Mouse (Mus musculus): ENCODE measurements around the gene Camsap3. TPM values are rescaled to one million over a fixed set of nuclear protein-coding genes. Genes with fewer than 3 reads are reported as not detected.
A peak's percentile ranks its signal among the peaks of the same experiment; 100 is the strongest.

Gene Camsap3
- polyA plus RNA-seq (2015; fragmentation: Nextera tagmentation; extraction: Ambion mirVana): 5.8 and 6.9 TPM in 2 replicates

- 3% methylated on average over 7 of the region's 7 CpGs for WGBS
- H3K4me3 ChIP-seq: peak within 1 kb of the TSS; percentile 55
- H3K9ac ChIP-seq: peak within 1 kb of the TSS; percentile 47
- peak within 1 kb of the TSS; percentile 71 for H3K4me2 ChIP-seq
- peak within 1 kb of the TSS; percentile 74 for H3K27ac ChIP-seq
- H3K4me1 ChIP-seq: 0 out of 2 replicates have a peak, but pooled peaks cover 7% of the 10 kb centered on the region
- no peak; the same call in 1 of the 2 replicates for ATAC-seq (ENCODE audit: borderline replicate concordance, extremely low read depth, low FRiP score, low TSS enrichment)
- no peaks in the 10 kb centered on the region for H3K9me3 ChIP-seq
- no peaks in the 10 kb centered on the region for H3K36me3 ChIP-seq
- peaks cover 23% of the 10 kb centered on the region for H3K27me3 ChIP-seq
These were observed at the start of gene Camsap3 for GRCm38 (mm10) chr8:3586993-3587390. Gene Camsap3, plus strand, starts transcription at chr8:3587293.

GRCm38 (mm10) chr8:3537666-3538065, 49.4 kb upstream of the Camsap3 start:
- no peak for ATAC-seq (ENCODE audit: borderline replicate concordance, extremely low read depth, low FRiP score, low TSS enrichment)
- 92% methylated on average over 26 of the region's 26 CpGs for WGBS
- Histone ChIP-seq H3K4me2 (no peak overlapping the region), H3K36me3 (peaks cover 32% of the 10 kb centered on the region), H3K27me3 (no peaks in the 10 kb centered on the region), H3K27ac (no peak overlapping the region), H3K4me3 (no peak overlapping the region), H3K9me3 (no peaks in the 10 kb centered on the region), H3K4me1 (no peaks in the 10 kb centered on the region), H3K9ac (no peak overlapping the region)

DNA sequence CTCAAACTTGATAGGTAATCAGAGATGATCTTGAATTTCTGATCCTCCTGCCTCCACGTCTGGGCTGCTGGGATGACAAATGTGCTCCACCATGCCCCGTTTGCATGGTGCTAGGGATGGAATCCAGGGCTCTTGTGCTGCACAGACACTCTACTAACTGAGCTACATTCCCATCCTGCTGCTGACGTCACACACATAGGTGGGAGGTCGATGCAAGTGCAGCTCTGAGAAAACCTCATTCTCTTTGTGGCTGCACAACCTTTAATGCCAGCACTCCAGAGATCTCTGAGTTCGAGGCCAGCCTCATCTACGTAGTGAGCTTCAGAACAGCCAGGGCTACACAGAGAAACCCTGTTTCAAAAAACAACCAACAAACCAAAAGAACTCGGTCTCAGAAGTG, 47.9 kb upstream of the Camsap3 start:
- Histone ChIP-seq H3K9me3 (no peaks in the 10 kb centered on the region), H3K27ac (no peak overlapping the region), H3K4me3 (no peak overlapping the region), H3K36me3 (peaks cover 47% of the 10 kb centered on the region), H3K27me3 (no peaks in the 10 kb centered on the region), H3K9ac (no peak overlapping the region), H3K4me1 (no peaks in the 10 kb centered on the region), H3K4me2 (no peak overlapping the region)
- 77% methylated on average over 7 of the region's 7 CpGs for WGBS
- ATAC-seq (ENCODE audit: borderline replicate concordance, extremely low read depth, low FRiP score, low TSS enrichment): no peak

GRCm38 (mm10) chr8:3540076-3540475, 47.0 kb upstream of the Camsap3 start:
- Histone ChIP-seq H3K36me3 (peaks cover 53% of the 10 kb centered on the region), H3K4me1 (no peaks in the 10 kb centered on the region)

DNA sequence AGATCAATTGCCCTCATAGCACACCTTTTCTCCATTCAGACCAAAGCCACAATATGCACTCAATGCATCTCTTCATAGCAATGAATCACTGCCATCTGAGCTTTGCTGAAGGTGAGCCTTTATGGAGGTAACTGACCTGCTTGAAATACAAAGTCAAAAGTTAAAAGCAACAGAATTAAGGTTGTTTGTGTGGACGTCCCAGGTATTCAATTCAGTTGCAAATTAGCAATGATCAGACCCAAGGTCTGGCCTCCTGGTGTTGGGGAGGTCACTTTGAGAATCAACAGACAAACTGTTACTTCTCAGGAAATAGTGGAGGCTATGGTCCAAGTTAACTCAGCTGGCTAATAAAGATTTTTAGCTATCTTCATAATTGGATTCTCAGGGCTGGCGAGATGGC, 40.6 kb upstream of the Camsap3 start:
- H3K4me3 ChIP-seq: no peak overlapping the region
- ATAC-seq (ENCODE audit: borderline replicate concordance, extremely low read depth, low FRiP score, low TSS enrichment): no peak
- no peaks in the 10 kb centered on the region for H3K9me3 ChIP-seq

More at GRCm38 (mm10) chr8:3540076-3540475, 47.0 kb upstream of the Camsap3 start:
- Histone ChIP-seq H3K4me2 (no peak overlapping the region), H3K4me3 (no peak overlapping the region), H3K27me3 (no peaks in the 10 kb centered on the region), H3K9me3 (no peaks in the 10 kb centered on the region), H3K9ac (no peak overlapping the region), H3K27ac (no peak overlapping the region)
- ATAC-seq (ENCODE audit: borderline replicate concordance, extremely low read depth, low FRiP score, low TSS enrichment): no peak
- WGBS: 84% methylated on average over 4 of the region's 4 CpGs

DNA sequence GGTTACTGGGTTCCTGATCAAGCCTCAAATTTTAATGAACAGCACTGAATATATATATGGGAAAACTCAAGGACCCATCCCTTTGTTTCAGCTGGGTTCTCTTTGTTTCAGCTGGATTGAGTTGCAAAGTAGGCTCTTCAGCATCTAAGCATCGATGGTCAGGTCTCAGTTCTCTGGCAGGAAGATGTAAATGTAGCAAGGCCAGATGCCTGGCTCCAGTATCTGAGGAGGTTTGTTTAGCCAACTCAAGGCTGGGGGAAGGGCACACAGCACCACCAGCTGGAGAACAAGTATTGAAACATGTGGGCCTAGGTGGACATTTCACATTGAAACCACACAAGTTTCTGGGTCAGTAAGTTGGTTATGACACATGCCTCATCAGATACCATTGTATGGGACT, 34.9 kb upstream of the Camsap3 start:
- no peak for ATAC-seq (ENCODE audit: borderline replicate concordance, extremely low read depth, low FRiP score, low TSS enrichment)
- no peaks in the 10 kb centered on the region for H3K4me1 ChIP-seq
- 92% methylated on average over 1 of the region's 1 CpGs for WGBS
- H3K4me3 ChIP-seq: no peak overlapping the region
- H3K36me3 ChIP-seq: no peaks in the 10 kb centered on the region
- no peak overlapping the region for H3K27ac ChIP-seq
- H3K27me3 ChIP-seq: no peaks in the 10 kb centered on the region
- no peaks in the 10 kb centered on the region for H3K9me3 ChIP-seq
- no peak overlapping the region for H3K9ac ChIP-seq
- H3K4me2 ChIP-seq: no peak overlapping the region

More for the DNA sequence above, 40.6 kb upstream of the Camsap3 start:
- no peak overlapping the region for H3K4me2 ChIP-seq
- H3K27me3 ChIP-seq: no peaks in the 10 kb centered on the region
- 84% methylated on average over 2 of the region's 2 CpGs for WGBS
- H3K36me3 ChIP-seq: peaks cover 33% of the 10 kb centered on the region
- no peak overlapping the region for H3K27ac ChIP-seq
- H3K9ac ChIP-seq: no peak overlapping the region
- no peaks in the 10 kb centered on the region for H3K4me1 ChIP-seq

- Histone ChIP-seq H3K27ac (no peak overlapping the region), H3K4me1 (no peaks in the 10 kb centered on the region), H3K9me3 (no peaks in the 10 kb centered on the region), H3K36me3 (no peaks in the 10 kb centered on the region), H3K9ac (no peak overlapping the region), H3K4me2 (no peak overlapping the region), H3K27me3 (no peaks in the 10 kb centered on the region), H3K4me3 (no peak overlapping the region)
- WGBS: 53% methylated on average over 4 of the region's 4 CpGs
- peak; percentile 94 for ATAC-seq (ENCODE audit: borderline replicate concordance, extremely low read depth, low FRiP score, low TSS enrichment)
These were observed 31.0 kb upstream of the Camsap3 start for GRCm38 (mm10) chr8:3556114-3556513.

- ATAC-seq (ENCODE audit: borderline replicate concordance, extremely low read depth, low FRiP score, low TSS enrichment): no peak
- no peaks in the 10 kb centered on the region for H3K27me3 ChIP-seq
- no peaks in the 10 kb centered on the region for H3K36me3 ChIP-seq
- H3K9me3 ChIP-seq: no peaks in the 10 kb centered on the region
- 0 out of 2 replicates have a peak, but pooled peaks cover 4% of the 10 kb centered on the region for H3K4me1 ChIP-seq
- no peak within 1 kb of the TSS for H3K27ac ChIP-seq
- peak within 1 kb of the TSS; percentile 33 for H3K4me2 ChIP-seq
- 5% methylated on average over 12 of the region's 12 CpGs for WGBS
- H3K4me3 ChIP-seq: no peak within 1 kb of the TSS
- H3K9ac ChIP-seq: no peak within 1 kb of the TSS
These were observed 19.3 kb upstream of the Camsap3 start, which contains the start of gene C330021F23Rik for GRCm38 (mm10) chr8:3567641-3568371. Gene C330021F23Rik, plus strand, starts transcription at chr8:3567990.

DNA sequence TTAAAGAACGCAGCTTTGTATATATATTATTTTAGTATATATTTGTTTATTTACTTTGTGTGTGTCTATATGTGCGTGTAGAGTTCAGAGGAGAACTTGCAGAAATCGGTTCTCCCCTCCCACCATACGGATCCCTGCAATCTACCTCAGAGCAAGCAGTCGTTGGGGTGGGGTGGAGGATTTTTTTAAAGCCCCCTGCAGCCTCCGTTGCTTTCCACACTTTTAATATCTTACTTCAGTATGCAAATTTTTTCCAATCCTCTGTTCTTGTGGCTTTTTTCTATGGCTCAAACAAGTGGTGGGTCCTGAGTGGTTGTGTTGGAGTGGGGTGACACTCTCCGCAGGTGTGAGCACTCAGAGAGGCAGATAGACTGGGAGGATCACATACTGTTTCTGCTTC, 18.7 kb upstream of the Camsap3 start:
- no peak overlapping the region for H3K4me3 ChIP-seq
- no peak overlapping the region for H3K27ac ChIP-seq
- ATAC-seq (ENCODE audit: borderline replicate concordance, extremely low read depth, low FRiP score, low TSS enrichment): no peak
- H3K4me1 ChIP-seq: 0 out of 2 replicates have a peak, but pooled peaks cover 4% of the 10 kb centered on the region
- H3K27me3 ChIP-seq: no peaks in the 10 kb centered on the region
- H3K9me3 ChIP-seq: no peaks in the 10 kb centered on the region
- peak overlapping the region; percentile 33 for H3K4me2 ChIP-seq
- no peaks in the 10 kb centered on the region for H3K36me3 ChIP-seq
- no peak overlapping the region for H3K9ac ChIP-seq
- 9% methylated on average over 7 of the region's 7 CpGs for WGBS

GRCm38 (mm10) chr8:3569784-3570183, 17.3 kb upstream of the Camsap3 start:
- 74% methylated on average over 5 of the region's 5 CpGs for WGBS
- Histone ChIP-seq H3K9me3 (no peaks in the 10 kb centered on the region), H3K9ac (no peak overlapping the region), H3K27me3 (no peaks in the 10 kb centered on the region), H3K4me2 (no peak overlapping the region), H3K4me3 (no peak overlapping the region), H3K36me3 (no peaks in the 10 kb centered on the region), H3K4me1 (0 out of 2 replicates have a peak, but pooled peaks cover 4% of the 10 kb centered on the region), H3K27ac (no peak overlapping the region)
- ATAC-seq (ENCODE audit: borderline replicate concordance, extremely low read depth, low FRiP score, low TSS enrichment): no peak

GRCm38 (mm10) chr8:3574546-3574945, 12.5 kb upstream of the Camsap3 start:
- ATAC-seq (ENCODE audit: borderline replicate concordance, extremely low read depth, low FRiP score, low TSS enrichment): no peak
- no peaks in the 10 kb centered on the region for H3K36me3 ChIP-seq
- 0 out of 2 replicates have a peak, but pooled peaks cover 3% of the 10 kb centered on the region for H3K4me1 ChIP-seq
- no peaks in the 10 kb centered on the region for H3K9me3 ChIP-seq
- WGBS: 87% methylated on average over 3 of the region's 3 CpGs
- H3K9ac ChIP-seq: no peak overlapping the region
- no peak overlapping the region for H3K4me3 ChIP-seq
- no peaks in the 10 kb centered on the region for H3K27me3 ChIP-seq
- no peak overlapping the region for H3K4me2 ChIP-seq
- no peak overlapping the region for H3K27ac ChIP-seq

GRCm38 (mm10) chr8:3576211-3576960, 10.7 kb upstream of the Camsap3 start:
- no peak overlapping the region for H3K27ac ChIP-seq
- H3K4me1 ChIP-seq: 0 out of 2 replicates have a peak, but pooled peaks cover 4% of the 10 kb centered on the region
- WGBS: 64% methylated on average over 15 of the region's 15 CpGs
- no peak for ATAC-seq (ENCODE audit: borderline replicate concordance, extremely low read depth, low FRiP score, low TSS enrichment)
- H3K9ac ChIP-seq: no peak overlapping the region
- no peaks in the 10 kb centered on the region for H3K9me3 ChIP-seq
- no peaks in the 10 kb centered on the region for H3K27me3 ChIP-seq
- no peak overlapping the region for H3K4me2 ChIP-seq
- no peak overlapping the region for H3K4me3 ChIP-seq
- H3K36me3 ChIP-seq: no peaks in the 10 kb centered on the region
